Mouse (Mus musculus) frontal cortex, adult (tissue): ENCODE measurements at regions not wholly inside any gene's neighbourhood (a gene's known extent, or its start where the extent isn't known, plus 50 kb on each side); places are given as distances from the start of the nearest gene placed in this dataset.
A peak's percentile ranks its signal among the peaks of the same experiment; 100 is the strongest.

Experiments used
- ATAC-seq: cut with Nextera tagmentation; 2 replicates; pipeline ENCODE4 v1.9.2; 2017; ENCODE audit warnings: mild to moderate bottlenecking, moderate library complexity, mixed read lengths; ENCODE audit not compliant: low TSS enrichment

DNA sequence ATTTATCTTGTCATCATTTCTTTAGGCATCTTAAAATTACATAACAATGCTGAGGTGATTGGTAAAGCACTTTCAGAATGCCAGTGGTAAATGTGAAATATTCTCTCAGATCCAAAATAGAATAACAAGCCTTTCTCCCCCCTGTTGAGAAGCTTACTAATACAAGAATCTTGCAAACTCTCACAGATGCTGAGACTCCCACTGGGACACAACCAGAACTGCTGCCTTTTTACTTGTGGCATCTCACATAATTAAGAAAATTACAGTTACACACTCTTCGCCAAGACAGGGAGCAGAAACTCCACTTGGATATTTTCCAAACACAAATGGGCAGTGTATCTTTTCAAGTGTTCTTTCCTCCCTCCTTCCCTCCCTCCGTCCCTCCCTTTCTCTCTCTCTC is 1665.2 kb upstream of the G6pd2 start:
- ATAC-seq, result 0 out of 2 replicates have a peak, but pooled peaks have one; percentile 50

DNA sequence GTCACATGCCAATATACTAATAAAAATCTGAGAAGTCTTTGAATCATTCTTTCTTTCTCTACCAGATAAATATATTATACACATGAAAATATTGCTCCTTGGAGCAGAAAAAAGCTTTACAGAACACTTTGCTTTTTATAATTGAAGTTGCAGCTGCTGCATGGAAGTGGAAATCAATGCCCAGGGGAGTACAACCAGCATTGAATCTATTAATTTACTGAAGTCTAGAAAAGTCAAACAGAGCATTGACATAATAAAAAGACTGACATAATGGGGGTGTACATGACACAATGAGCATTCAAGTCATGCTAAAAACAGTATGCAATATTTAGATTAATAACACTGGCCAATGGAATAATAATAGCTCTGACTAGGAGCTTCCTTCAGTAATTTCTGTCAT is 1663.0 kb upstream of the G6pd2 start:
- ATAC-seq, result no peak
